Mouse (Mus musculus) retina, embryonic 14.5 days (tissue): ENCODE data around the gene Zic2.

Experiments
- DNase-seq: peaks from one replicate; pipeline ENCODE4 v3.0.0-alpha.2; 2015; ENCODE audit warnings: low spot score

Zic2 gene

GRCm38 (mm10) chr14:122492015-122492414 lies 16.8 kb downstream of the Zic2 start:
- no peak for DNase-seq

- peak; percentile 39 for DNase-seq
Measured at GRCm38 (mm10) chr14:122509058-122509457, 33.8 kb downstream of the Zic2 start.

- no peak for DNase-seq
Measured at GRCm38 (mm10) chr14:122511519-122511918, 36.3 kb downstream of the Zic2 start.

GRCm38 (mm10) chr14:122513511-122514036 lies 38.3 kb downstream of the Zic2 start:
- DNase-seq = no peak

GRCm38 (mm10) chr14:122528475-122528874 lies 53.2 kb downstream of the Zic2 start:
- DNase-seq = no peak
